Mouse (Mus musculus): ENCODE measurements around the gene Plscr5. TPM values are rescaled to one million over a fixed set of nuclear protein-coding genes. Genes with fewer than 3 reads are reported as not detected.

The Plscr5 gene
- polyA plus RNA-seq, 1 experiment from 2014 or later: not detected

DNA sequence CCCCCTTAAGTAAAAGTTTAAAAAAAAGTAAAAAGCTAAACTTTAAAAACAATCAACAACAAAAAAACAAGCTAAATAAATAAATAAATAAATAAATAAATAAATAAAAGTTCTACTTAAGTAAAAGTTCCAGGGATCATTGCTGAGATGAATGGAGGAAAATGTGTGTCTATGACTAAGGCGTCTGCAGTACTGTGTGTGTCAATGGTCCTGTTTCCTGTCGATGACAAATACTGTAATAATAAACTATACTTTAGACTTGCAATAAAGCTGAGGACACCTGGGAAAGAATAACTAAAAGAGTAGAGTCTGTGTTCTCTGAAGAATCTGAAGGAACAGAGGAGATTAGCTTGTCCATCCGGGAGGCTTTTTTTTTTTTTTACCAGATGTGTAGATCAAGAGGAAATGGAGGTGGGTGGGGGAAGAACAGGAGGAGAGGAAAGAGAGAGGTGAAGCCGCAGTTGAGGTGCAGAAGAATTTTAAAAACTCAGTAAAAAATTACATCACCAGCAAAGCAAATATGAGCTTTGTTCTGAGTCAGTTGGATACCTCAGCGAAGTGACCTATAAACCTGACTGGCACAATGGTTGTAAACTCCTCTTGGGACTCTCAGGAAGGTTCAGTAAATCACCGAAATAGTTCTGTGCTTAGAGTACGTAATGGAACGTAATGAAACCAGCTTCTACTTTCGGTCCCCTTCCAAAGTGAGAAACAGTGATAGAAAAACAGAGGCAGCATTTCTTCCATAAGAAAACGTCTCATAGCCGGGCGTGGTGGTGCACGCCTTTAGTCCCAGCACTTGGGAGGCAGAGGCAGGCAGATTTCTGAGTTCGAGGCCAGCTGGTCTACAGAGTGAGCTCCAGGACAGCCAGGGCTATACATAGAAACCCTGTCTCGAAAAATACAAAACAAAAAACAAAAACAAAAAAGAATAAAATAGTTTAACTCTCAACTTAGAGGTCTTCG, 36.4 kb downstream of the Plscr5 start:
- peaks cover 6% of the 10 kb centered on the region; the same call in 1 of the 2 replicates for H3K4me1 ChIP-seq (replicated peaks)
- no peak for ATAC-seq (ENCODE audit: insufficient read depth)
- WGBS (ENCODE audit: insufficient replicate concordance): 54% methylated on average over 16 of the region's 16 CpGs

DNA sequence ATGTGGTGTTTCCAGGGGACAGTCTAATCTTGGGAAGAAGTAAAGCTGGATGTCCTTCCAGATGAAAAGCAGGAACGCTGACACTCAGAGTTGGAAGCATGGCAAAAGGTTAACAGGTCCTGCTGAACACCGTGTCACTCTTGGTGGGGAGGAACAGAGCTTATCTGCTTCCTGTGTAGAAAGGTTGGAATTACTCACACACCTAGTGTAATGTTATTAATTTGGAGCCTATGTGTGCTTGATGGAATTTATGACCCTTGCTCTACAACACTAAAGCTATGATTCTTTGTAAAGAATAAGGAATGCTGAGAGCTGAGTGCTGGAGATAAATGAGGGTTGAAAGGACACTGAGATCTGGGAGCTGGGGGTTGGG, 37.1 kb downstream of the Plscr5 start:
- H3K27ac ChIP-seq (replicated peaks): no peak overlapping the region
- no peaks in the 10 kb centered on the region for H3K27me3 ChIP-seq
- no peaks in the 10 kb centered on the region for H3K36me3 ChIP-seq (replicated peaks)
- ATAC-seq (ENCODE audit: insufficient read depth): no peak
- no peaks in the 10 kb centered on the region for H3K9me3 ChIP-seq (replicated peaks)
- no peak overlapping the region for H3K4me2 ChIP-seq
- 27% methylated on average over 2 of the region's 2 CpGs for WGBS (ENCODE audit: insufficient replicate concordance)
- no peak overlapping the region for H3K4me3 ChIP-seq (replicated peaks)
- peaks cover 6% of the 10 kb centered on the region; the same call in 1 of the 2 replicates for H3K4me1 ChIP-seq (replicated peaks)
- H3K9ac ChIP-seq: no peak overlapping the region

More for the DNA sequence above, 36.4 kb downstream of the Plscr5 start:
- H3K4me2 ChIP-seq: no peak overlapping the region
- no peaks in the 10 kb centered on the region for H3K36me3 ChIP-seq (replicated peaks)
- H3K9ac ChIP-seq: no peak overlapping the region
- no peaks in the 10 kb centered on the region for H3K9me3 ChIP-seq (replicated peaks)
- no peak overlapping the region for H3K4me3 ChIP-seq (replicated peaks)
- no peaks in the 10 kb centered on the region for H3K27me3 ChIP-seq
- H3K27ac ChIP-seq (replicated peaks): no peak overlapping the region

DNA sequence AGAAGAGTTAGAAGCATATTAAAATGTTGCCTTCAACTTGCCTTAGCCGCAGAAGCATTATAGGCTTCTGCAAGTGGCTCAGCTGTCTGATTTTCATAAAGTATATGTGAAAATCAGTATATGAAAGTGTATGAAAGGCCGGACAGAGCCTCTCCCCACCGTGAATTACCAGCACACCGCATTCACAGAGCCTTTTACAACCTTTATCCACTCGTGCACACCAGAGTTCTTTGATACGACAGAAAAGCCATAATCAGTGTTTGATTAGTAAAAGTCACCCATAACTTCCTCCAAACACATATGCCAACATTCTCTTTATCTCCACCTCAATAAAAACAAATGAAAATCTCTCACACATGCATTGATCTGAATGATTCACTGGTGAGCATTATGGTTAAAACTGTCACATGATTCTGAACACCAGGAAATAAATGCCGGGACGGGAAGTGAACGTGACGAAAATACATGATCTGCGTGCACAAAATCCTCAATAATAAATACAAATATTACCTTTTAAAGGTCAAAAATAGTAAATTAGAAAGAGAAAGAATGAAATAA, 42.2 kb downstream of the Plscr5 start:
- ATAC-seq (ENCODE audit: insufficient read depth): no peak
- H3K4me2 ChIP-seq: no peak overlapping the region
- no peaks in the 10 kb centered on the region; the same call in 1 of the 2 replicates for H3K4me1 ChIP-seq (replicated peaks)
- no peak overlapping the region for H3K27ac ChIP-seq (replicated peaks)
- H3K4me3 ChIP-seq (replicated peaks): no peak overlapping the region
- 76% methylated on average over 11 of the region's 11 CpGs for WGBS (ENCODE audit: insufficient replicate concordance)
- H3K36me3 ChIP-seq (replicated peaks): no peaks in the 10 kb centered on the region
- H3K9me3 ChIP-seq (replicated peaks): no peaks in the 10 kb centered on the region
- no peaks in the 10 kb centered on the region for H3K27me3 ChIP-seq
- H3K9ac ChIP-seq: no peak overlapping the region

- Histone ChIP-seq H3K9ac (no peak overlapping the region), H3K4me2 (peak overlapping the region; percentile 70), H3K27me3 (no peaks in the 10 kb centered on the region), H3K4me3 (replicated peaks) (no peak overlapping the region), H3K36me3 (replicated peaks) (no peaks in the 10 kb centered on the region), H3K9me3 (replicated peaks) (no peaks in the 10 kb centered on the region), H3K27ac (replicated peaks) (no peak overlapping the region), H3K4me1 (replicated peaks) (peaks cover 25% of the 10 kb centered on the region)
- no peak for ATAC-seq (ENCODE audit: insufficient read depth)
- 60% methylated on average over 7 of the region's 7 CpGs for WGBS (ENCODE audit: insufficient replicate concordance)
Measured at GRCm38 (mm10) chr9:92248773-92249446, 56.2 kb downstream of the Plscr5 start.

- H3K9ac ChIP-seq: peak within 1 kb of the TSS; percentile 54
- peak within 1 kb of the TSS; percentile 84 for H3K27ac ChIP-seq (replicated peaks)
- no peaks in the 10 kb centered on the region for H3K27me3 ChIP-seq
- H3K4me2 ChIP-seq: peak within 1 kb of the TSS; percentile 70
- no peaks in the 10 kb centered on the region for H3K9me3 ChIP-seq (replicated peaks)
- H3K4me3 ChIP-seq (replicated peaks): peak within 1 kb of the TSS; percentile 63
- H3K4me1 ChIP-seq (replicated peaks): peaks cover 28% of the 10 kb centered on the region
- ATAC-seq (ENCODE audit: insufficient read depth): no peak
- H3K36me3 ChIP-seq (replicated peaks): no peaks in the 10 kb centered on the region
- 34% methylated on average over 7 of the region's 7 CpGs for WGBS (ENCODE audit: insufficient replicate concordance)
Measured at GRCm38 (mm10) chr9:92249447-92249852, 56.7 kb downstream of the Plscr5 start, which contains the start of gene Plscr1. Plscr1 (plus strand) TSS chr9:92249750.

DNA sequence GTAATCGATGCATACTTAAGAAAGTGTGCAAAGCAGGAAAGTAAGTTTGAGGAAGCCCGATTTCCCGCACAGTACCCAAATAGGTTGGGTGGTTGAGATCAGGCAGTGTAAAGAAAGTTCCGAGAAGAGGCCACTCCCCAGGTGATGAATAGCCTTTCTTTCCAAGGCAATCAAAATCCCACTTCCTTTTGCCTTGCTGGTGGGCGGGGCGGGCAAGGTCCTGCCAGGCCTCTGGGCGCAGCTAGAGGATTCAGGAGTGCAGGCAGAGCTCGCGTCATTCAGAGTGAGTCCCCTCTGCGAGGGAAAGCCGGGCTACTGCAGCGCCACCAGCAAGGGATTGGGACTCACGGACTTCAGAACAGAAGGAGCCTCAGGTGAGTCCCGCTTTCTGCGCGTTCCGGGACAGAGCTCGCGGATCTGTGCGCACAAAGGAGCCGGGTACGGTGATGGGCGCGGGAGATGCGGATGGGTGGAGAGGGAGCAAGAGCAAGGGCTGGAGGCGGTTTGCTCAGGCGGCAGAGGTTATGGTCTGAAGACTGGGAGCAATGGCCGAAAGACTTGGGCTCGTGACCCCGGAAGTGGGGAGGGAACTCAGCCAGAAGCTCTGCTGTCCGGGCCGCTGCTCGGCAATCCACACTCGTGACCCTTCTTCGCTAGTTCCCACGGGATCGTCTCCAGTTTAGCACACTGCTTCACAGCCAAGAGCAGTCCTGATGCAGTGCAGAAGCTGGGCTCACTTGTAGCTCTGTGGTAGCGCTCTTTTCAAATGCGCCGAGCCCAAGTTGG, 57.4 kb downstream of the Plscr5 start:
- Histone ChIP-seq H3K27ac (replicated peaks) (peak overlapping the region; percentile 84), H3K9ac (peak overlapping the region; percentile 54)
- under 1% methylated on average over 40 of the region's 40 CpGs for WGBS (ENCODE audit: insufficient replicate concordance)

DNA sequence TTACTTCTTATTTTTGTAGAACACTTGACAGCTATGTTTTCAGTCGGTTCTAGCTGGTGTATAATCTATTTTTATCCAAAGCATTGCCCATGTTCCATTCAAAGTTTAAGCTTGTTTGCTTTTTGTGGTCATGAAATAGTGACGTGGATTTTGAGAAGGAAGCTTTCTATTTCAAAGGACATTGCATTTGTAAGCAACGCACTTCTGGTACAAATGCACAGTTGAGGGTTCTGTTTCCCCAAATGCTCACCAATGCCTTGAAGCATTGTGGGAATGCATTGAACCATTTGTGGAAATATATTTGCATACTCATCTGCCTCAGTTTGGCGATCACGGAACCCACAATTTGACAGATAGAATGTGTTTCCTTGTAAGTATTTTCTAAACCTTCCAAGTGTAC, 60.0 kb downstream of the Plscr5 start:
- 26% methylated on average over 5 of the region's 5 CpGs for WGBS (ENCODE audit: insufficient replicate concordance)
- H3K4me2 ChIP-seq: peak overlapping the region; percentile 48
- H3K4me3 ChIP-seq (replicated peaks): no peak overlapping the region
- H3K4me1 ChIP-seq (replicated peaks): peaks cover 32% of the 10 kb centered on the region
- H3K9ac ChIP-seq: no peak overlapping the region
- no peak for ATAC-seq (ENCODE audit: insufficient read depth)
- H3K27ac ChIP-seq (replicated peaks): no peak overlapping the region
- H3K36me3 ChIP-seq (replicated peaks): no peaks in the 10 kb centered on the region
- no peaks in the 10 kb centered on the region for H3K27me3 ChIP-seq
- H3K9me3 ChIP-seq (replicated peaks): no peaks in the 10 kb centered on the region

More for the DNA sequence above, 57.4 kb downstream of the Plscr5 start:
- Histone ChIP-seq H3K36me3 (replicated peaks) (no peaks in the 10 kb centered on the region), H3K27me3 (no peaks in the 10 kb centered on the region), H3K4me3 (replicated peaks) (peak overlapping the region; percentile 63), H3K9me3 (replicated peaks) (no peaks in the 10 kb centered on the region), H3K4me2 (peak overlapping the region; percentile 70), H3K4me1 (replicated peaks) (peaks cover 32% of the 10 kb centered on the region)
- ATAC-seq (ENCODE audit: insufficient read depth): peak; percentile 80

GRCm38 (mm10) chr9:92253585-92254321, 61.0 kb downstream of the Plscr5 start:
- peaks cover 32% of the 10 kb centered on the region for H3K4me1 ChIP-seq (replicated peaks)
- ATAC-seq (ENCODE audit: insufficient read depth): 0 out of 2 replicates have a peak, but pooled peaks have one; percentile 19

More at GRCm38 (mm10) chr9:92253585-92254321, 61.0 kb downstream of the Plscr5 start:
- Histone ChIP-seq H3K4me3 (replicated peaks) (no peak overlapping the region), H3K36me3 (replicated peaks) (no peaks in the 10 kb centered on the region), H3K27ac (replicated peaks) (0 out of 2 replicates have a peak overlapping the region, but pooled peaks have one; percentile 29), H3K27me3 (no peaks in the 10 kb centered on the region), H3K9ac (no peak overlapping the region), H3K9me3 (replicated peaks) (no peaks in the 10 kb centered on the region), H3K4me2 (peak overlapping the region; percentile 48)
- WGBS (ENCODE audit: insufficient replicate concordance): 35% methylated on average over 10 of the region's 10 CpGs

Data from liver, embryonic 15.5 days (tissue).